Mouse (Mus musculus) neural tube, embryonic 13.5 days (tissue): ENCODE measurements around the gene Ddah2. TPM values are rescaled to one million over a fixed set of nuclear protein-coding genes. Genes with fewer than 3 reads are reported as not detected.

Source experiments
- ATAC-seq: fragments of 200-750 bp; cut with Nextera tagmentation; 2 replicates; pipeline ENCODE4 v1.8.0; 2017; ENCODE audit warnings: low read depth, mild to moderate bottlenecking, moderate TSS enrichment, moderate library complexity
- H3K27ac ChIP-seq: fragments of 300-500 bp; sonication (generic); replicated peaks from 2 replicates; pipeline ENCODE4 v1.5.1; 2015; ENCODE audit warnings: moderate library complexity, mild to moderate bottlenecking, inconsistent platforms
- H3K27me3 ChIP-seq: fragments of 300-500 bp; sonication (generic); 2 replicates; pipeline ENCODE4 v1.6.1; 2015; ENCODE audit warnings: mild to moderate bottlenecking, inconsistent platforms
- H3K36me3 ChIP-seq: fragments of 300-500 bp; sonication (generic); 2 replicates; pipeline ENCODE4 v1.6.1; 2015; ENCODE audit warnings: mild to moderate bottlenecking, inconsistent platforms
- H3K4me1 ChIP-seq: fragments of 300-500 bp; sonication (generic); replicated peaks from 2 replicates; pipeline ENCODE4 v1.6.1; 2015; ENCODE audit warnings: inconsistent platforms
- H3K4me2 ChIP-seq: fragments of 300-500 bp; sonication (generic); 2 replicates; pipeline ENCODE4 v1.6.1; 2015; ENCODE audit warnings: inconsistent platforms, mild to moderate bottlenecking, moderate library complexity
- H3K4me3 ChIP-seq: fragments of 300-500 bp; sonication (generic); 2 replicates; pipeline ENCODE4 v1.5.1; 2015; ENCODE audit warnings: mild to moderate bottlenecking, inconsistent platforms
- H3K9ac ChIP-seq: fragments of 300-500 bp; sonication (generic); 2 replicates; pipeline ENCODE4 v1.6.1; 2015; ENCODE audit warnings: moderate library complexity, mild to moderate bottlenecking, inconsistent platforms
- H3K9me3 ChIP-seq: fragments of 300-500 bp; sonication (generic); 2 replicates; pipeline ENCODE4 v1.6.1; 2016; ENCODE audit warnings: inconsistent platforms
- WGBS: fragments of 180-500 bp; shearing (Covaris S2); methylation state at CpG from one replicate; pipeline ENCODE4 v1.1.7; 2015; 5-methylcytosine and 5-hydroxymethylcytosine counted together
- polyA plus RNA-seq: library from polyadenylated mRNA; unstranded; fragments of >200 nt; fragmentation: Nextera tagmentation; extraction: Ambion mirVana; gene quantifications from 2 replicates; pipeline ENCODE4 v1.2.1, GENCODE M21; 2015

The Ddah2 gene
- polyA plus RNA-seq, 1 experiment from 2014 or later: 431 TPM

DNA sequence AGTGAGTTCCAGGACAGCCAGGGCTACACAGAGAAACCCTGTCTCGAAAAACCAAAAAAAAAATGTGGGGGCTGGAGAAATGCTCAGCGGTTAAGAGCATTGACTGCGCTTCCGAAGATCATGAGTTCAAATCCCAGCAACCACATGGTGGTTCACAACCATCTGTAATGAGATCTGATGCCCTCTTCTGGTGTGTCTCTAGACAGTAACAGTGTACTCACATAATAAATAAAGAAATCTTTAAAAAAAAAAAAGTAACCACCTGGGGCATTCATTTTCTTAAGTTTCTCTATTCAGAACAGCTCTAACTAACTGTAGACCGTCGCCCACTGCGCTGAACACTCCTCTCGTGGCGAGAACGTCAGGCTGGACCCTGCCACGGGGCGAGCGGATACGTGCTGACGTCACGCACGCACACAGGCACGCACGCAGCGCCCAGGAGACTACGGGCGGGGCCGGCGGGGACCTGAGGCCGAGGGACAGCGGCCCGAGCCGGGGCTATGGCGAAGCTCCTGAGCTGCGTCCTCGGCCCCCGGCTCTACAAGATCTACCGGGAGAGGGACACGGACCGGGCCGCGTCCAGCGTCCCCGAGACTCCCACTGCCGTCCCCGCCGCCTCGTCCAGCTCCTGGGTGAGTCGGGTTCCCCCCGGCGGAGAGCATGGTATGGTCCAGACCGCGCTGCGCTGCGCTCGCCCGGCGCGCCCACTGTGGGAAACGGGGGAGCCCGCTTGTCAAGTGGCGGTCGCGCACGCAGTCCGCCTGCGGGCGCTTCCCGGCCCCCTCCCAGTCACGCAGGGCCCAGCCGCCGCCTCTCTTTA lies 30.2 kb downstream of the Ddah2 start, which contains the start of gene Abhd16a:
TSS of gene Abhd16a (plus strand) at position 439 of the 820 bp plus-strand sequence.
- Histone ChIP-seq H3K27me3 (no peaks in the 10 kb centered on the region), H3K4me2 (peak within 1 kb of the TSS; percentile 72), H3K4me1 (peaks cover 18% of the 10 kb centered on the region), H3K36me3 (peaks cover 26% of the 10 kb centered on the region), H3K4me3 (peak within 1 kb of the TSS; percentile 59), H3K27ac (peak within 1 kb of the TSS; percentile 98), H3K9ac (peak within 1 kb of the TSS; percentile 89), H3K9me3 (no peaks in the 10 kb centered on the region)
- WGBS: 3% methylated on average over 67 of the region's 67 CpGs
- ATAC-seq: peak; percentile 98

DNA sequence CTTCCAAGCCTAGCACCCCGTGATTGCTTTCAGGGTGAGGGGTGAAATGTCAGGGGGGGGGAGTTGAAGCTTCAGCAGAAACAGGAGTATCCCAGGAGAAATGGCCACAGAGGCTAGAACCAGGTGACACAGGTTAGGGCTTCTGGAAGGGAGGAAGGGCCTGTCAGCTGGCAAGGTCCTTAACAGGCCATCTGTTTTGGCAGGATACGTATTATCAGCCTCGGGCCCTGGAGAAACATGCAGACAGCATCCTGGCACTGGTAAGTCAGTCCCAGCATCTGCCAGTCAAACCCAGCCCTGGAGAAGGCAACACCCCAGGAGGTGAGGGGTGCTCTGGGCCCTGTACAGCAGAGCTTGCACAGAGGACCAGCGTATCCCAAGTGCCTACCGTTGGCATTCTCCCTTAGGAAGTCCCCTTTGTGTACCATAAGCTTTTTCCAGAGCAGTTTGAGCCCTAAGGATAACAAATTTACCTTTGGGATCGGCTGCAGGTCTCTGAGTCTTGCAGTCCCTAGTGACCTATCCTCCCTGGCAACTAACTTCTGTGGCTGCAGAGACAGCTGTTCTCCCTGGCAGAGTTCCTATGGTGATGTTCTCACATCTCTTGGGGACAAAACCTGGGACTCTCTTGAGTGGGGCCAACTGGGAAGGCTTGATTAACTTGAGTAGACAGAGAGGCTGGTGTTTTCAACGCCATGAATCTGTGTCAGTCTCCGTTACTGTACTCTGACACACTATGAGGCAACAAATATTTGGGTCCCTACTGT lies 31.5 kb downstream of the Ddah2 start:
- Histone ChIP-seq H3K9ac (peak overlapping the region; percentile 89), H3K4me2 (peak overlapping the region; percentile 72), H3K27me3 (no peaks in the 10 kb centered on the region), H3K9me3 (no peaks in the 10 kb centered on the region), H3K4me1 (peaks cover 18% of the 10 kb centered on the region), H3K4me3 (peak overlapping the region; percentile 59), H3K36me3 (peaks cover 39% of the 10 kb centered on the region), H3K27ac (peak overlapping the region; percentile 98)
- WGBS: 56% methylated on average over 8 of the region's 8 CpGs
- no peak for ATAC-seq

DNA sequence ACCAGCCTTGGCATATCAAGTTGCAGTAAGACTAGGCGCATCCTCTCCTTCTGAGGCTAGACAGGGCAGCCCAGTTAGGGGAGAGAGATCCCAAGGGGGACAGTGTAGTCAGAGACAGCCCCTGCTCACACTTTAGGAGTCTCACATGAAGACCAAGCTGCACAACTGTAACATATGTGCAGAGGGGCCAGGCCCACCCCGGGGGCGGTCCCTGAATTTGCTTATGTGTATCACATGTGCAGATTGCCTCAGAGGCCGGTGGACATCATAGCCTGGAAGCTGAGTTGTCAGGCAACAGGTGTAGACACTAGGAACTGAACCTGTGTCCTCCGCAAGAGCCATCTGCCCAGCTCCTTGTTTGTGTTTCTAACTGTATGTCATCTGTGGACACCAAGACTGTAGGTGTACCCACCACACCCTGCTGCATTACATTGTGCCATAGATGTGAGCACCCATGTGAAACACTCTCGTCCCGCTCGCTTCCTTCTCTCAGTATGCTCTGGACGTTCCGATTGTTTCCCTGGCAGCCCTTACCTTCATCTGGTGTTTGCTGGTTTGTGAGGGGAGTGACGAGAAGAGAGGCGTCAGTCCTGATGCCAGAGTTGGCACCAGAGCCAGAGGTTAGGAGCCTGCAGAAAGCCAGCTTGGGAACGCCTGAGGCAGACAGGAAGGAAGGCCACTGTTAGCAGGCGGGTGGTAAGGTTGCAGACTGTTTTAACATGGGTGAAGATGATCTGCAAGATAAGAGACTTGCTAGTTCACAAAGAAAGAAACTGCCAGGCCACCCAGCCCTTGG lies 33.8 kb downstream of the Ddah2 start:
- Histone ChIP-seq H3K36me3 (peaks cover 60% of the 10 kb centered on the region), H3K27me3 (no peaks in the 10 kb centered on the region), H3K4me2 (no peak overlapping the region), H3K27ac (no peak overlapping the region), H3K9me3 (no peaks in the 10 kb centered on the region), H3K4me1 (peaks cover 18% of the 10 kb centered on the region), H3K9ac (no peak overlapping the region), H3K4me3 (no peak overlapping the region)
- 92% methylated on average over 14 of the region's 14 CpGs for WGBS
- ATAC-seq: no peak

DNA sequence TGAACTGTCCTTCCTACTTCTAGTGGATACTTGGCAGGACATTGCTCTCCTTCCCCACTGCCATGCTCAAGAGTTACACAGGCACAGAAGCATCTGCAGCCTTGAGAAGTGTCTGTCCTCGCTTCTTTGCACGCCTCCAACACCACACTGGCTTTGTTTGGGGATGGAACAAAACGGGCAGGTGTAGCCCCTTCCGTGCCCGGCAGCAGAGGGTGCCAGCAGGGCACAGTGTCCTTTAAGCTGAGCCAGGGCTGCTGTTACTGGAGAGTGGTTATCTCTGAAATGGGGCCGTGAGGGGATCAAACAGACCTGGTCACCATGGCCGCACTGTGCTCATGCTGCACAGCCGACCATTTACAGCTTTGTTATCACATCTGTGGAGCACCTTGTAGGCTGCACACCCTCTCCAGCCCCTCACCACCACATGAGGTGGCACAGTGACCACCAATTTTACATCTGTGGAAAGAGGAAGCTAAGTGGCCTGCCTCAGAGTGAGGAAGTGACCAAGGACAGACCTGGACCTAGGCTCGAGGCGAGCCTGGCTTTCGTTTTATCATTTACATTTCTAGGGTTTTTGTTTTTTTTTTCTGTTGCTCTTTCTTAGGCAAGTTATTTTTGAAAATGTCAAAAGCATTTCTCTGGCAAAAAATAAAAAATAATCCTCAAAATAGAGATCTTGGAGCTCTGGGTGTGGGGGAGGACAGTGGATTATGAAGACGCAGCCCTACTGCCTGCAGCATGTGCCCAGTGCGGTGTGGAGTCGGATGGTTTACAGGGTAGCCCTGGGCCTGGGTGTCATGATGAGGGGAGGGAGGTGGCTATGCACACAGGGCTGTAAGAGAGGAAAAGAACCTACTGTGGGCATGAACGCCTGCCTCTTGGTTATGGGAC lies 35.9 kb downstream of the Ddah2 start:
- Histone ChIP-seq H3K36me3 (peaks cover 82% of the 10 kb centered on the region), H3K9me3 (no peaks in the 10 kb centered on the region), H3K27me3 (no peaks in the 10 kb centered on the region), H3K4me3 (no peak overlapping the region), H3K9ac (no peak overlapping the region; the same call in 1 of the 2 replicates), H3K4me1 (peaks cover 17% of the 10 kb centered on the region), H3K27ac (no peak overlapping the region), H3K4me2 (no peak overlapping the region)
- 93% methylated on average over 15 of the region's 15 CpGs for WGBS
- no peak for ATAC-seq

DNA sequence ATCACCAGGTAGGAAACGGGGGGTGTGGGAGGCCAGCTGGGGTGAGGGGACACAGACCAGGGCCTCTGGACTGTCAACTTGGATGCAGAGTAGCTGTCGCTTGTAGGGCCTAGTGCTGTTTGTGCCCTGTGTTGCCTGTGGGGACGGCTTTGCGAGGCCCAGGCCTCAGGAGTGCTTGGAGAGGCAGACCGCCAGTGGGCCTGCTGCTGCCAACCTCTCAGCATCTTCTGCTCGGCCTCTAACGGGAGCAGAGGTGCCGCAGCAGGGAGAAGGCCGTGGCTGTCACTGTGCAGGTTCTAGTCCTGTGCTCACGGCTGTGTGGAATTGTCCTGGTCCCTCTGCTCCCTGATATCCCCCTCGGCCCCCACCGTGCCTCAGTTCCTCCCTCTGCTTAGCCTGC lies 37.8 kb downstream of the Ddah2 start:
- Histone ChIP-seq H3K4me1 (no peaks in the 10 kb centered on the region), H3K36me3 (peaks cover 96% of the 10 kb centered on the region), H3K4me2 (no peak overlapping the region), H3K9ac (no peak overlapping the region), H3K9me3 (no peaks in the 10 kb centered on the region), H3K27ac (no peak overlapping the region), H3K27me3 (no peaks in the 10 kb centered on the region), H3K4me3 (no peak overlapping the region)
- WGBS: 86% methylated on average over 12 of the region's 12 CpGs
- no peak for ATAC-seq

DNA sequence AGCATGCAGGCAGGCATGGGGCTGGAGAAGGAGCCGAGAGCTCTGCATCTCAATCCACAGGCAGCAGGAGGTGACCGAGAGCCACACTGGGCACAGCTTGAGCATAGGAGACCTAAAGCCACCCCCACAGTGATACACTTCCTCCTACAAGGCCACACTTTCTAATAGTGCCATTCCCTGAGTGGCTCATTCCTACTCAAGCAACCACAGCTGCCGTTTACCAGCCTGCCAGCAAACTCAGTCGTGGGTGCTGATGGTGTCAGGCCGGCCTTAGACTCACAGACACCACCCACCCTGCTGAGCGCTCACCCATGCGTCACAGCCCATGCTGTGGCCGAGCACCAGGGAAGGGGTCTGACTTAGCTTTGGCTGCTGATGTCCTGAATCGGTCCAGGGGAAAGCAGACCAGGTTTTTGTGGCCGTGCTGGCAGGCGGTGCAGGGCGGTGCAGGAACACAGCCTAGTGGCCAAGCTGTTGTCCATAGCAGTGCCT lies 38.4 kb downstream of the Ddah2 start:
- H3K27me3 ChIP-seq: no peaks in the 10 kb centered on the region
- H3K9me3 ChIP-seq: no peaks in the 10 kb centered on the region
- H3K9ac ChIP-seq: no peak overlapping the region
- H3K36me3 ChIP-seq: peaks cover 99% of the 10 kb centered on the region
- H3K4me2 ChIP-seq: no peak overlapping the region
- 87% methylated on average over 12 of the region's 12 CpGs for WGBS
- no peaks in the 10 kb centered on the region for H3K4me1 ChIP-seq
- H3K27ac ChIP-seq: no peak overlapping the region
- H3K4me3 ChIP-seq: no peak overlapping the region
- ATAC-seq: no peak

DNA sequence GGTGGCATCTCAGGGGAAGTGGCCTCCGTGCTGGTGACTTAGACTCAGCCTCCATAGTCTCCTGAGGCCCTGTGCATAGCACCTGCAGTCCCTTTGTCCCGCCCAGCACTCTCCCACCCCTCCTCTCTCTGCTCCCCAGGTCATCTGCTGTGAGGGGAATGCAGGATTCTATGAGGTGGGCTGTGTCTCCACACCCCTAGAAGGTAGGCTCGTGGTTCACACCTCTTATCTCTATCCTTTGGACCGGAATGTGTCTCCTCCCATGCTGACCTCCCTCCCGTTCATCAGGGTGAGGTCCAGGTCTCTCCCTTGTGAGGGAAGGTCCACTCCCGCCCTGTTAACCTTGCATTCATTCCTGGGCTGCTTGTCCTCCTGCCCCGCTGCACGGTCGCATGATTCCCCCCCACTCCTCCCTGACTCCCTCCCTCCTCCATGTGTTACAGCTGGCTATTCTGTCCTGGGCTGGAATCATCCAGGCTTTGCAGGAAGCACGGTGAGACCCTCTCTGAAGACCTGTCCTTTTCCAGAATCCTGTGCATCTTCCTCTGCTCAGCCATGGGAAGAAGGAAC lies 41.4 kb downstream of the Ddah2 start:
- H3K27me3 ChIP-seq: no peaks in the 10 kb centered on the region
- H3K4me3 ChIP-seq: no peak overlapping the region
- ATAC-seq: no peak
- H3K9ac ChIP-seq: no peak overlapping the region
- no peak overlapping the region for H3K27ac ChIP-seq
- 79% methylated on average over 10 of the region's 10 CpGs for WGBS
- peaks cover 91% of the 10 kb centered on the region for H3K36me3 ChIP-seq
- no peaks in the 10 kb centered on the region for H3K9me3 ChIP-seq
- H3K4me2 ChIP-seq: no peak overlapping the region
- no peaks in the 10 kb centered on the region for H3K4me1 ChIP-seq

DNA sequence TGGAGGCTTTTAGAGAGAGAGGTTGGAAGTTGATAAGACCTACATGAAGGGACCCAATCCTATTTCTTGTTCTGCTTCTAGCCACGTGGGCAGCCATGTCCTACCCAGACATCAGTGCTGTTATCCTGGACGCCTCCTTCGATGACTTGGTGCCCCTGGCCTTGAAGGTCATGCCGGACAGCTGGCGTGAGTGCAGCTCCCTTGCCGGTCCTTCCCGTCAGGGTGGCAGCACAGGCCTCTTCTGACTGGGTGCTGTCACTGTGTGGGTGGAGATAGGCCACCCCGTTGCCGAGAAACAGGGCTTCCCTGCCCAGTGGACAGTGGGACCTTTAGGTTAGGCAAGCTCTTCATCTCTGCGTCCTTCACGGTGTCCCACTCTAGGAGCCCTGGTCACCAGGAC lies 42.3 kb downstream of the Ddah2 start:
- Histone ChIP-seq H3K27ac (no peak overlapping the region), H3K9ac (no peak overlapping the region), H3K4me3 (no peak overlapping the region), H3K36me3 (peaks cover 84% of the 10 kb centered on the region), H3K4me1 (peaks cover 7% of the 10 kb centered on the region; the same call in 1 of the 2 replicates), H3K27me3 (no peaks in the 10 kb centered on the region), H3K9me3 (no peaks in the 10 kb centered on the region), H3K4me2 (no peak overlapping the region)
- ATAC-seq: no peak
- 95% methylated on average over 11 of the region's 11 CpGs for WGBS

DNA sequence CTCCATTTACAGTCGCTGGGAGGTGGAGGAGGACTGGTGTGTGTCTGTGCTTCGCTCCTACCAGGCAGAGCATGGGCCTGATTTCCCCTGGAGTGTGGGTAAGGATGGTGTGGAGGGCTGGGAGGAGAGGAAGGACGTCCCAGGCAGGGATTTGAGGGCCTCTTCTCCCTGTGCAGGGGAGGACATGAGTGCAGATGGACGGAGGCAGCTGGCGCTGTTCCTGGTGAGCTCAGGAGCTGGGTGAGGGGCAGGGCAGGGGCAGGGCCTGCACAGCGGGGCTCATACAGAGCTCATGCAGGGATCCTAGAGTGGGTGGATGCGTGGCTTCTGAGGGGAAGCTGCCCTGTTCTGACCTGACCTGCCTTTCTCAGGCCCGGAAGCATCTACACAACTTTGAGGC lies 43.5 kb downstream of the Ddah2 start:
- Histone ChIP-seq H3K4me2 (no peak overlapping the region), H3K9ac (no peak overlapping the region), H3K4me1 (peaks cover 8% of the 10 kb centered on the region; the same call in 1 of the 2 replicates), H3K36me3 (peaks cover 72% of the 10 kb centered on the region), H3K9me3 (no peaks in the 10 kb centered on the region), H3K27me3 (no peaks in the 10 kb centered on the region), H3K4me3 (no peak overlapping the region), H3K27ac (no peak overlapping the region)
- no peak for ATAC-seq
- 79% methylated on average over 8 of the region's 8 CpGs for WGBS

DNA sequence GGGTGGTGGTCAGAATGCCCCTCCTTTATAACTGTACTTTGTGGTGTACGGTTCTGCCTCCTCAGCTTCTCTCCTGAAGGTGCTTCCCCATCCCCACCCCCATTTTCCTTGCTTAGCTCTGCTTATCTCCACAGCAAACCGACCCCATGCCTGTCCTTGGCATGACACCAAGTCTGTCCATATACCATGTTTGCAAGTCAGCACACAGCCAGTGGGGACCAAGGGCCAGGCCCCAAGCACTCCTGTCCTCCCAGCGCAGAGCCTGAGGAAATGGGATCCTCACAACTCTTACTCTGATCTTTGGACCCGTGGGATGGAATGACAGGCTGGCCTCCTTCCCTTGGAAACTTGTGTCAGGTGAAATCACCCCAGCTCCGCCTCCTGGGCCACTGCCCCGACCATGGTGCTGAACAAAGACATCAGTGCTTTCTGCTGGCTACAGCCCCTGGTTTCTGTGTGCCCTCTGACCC lies 44.4 kb downstream of the Ddah2 start:
- H3K4me3 ChIP-seq: no peak overlapping the region
- H3K9ac ChIP-seq: no peak overlapping the region
- no peaks in the 10 kb centered on the region for H3K27me3 ChIP-seq
- H3K36me3 ChIP-seq: peaks cover 63% of the 10 kb centered on the region
- no peaks in the 10 kb centered on the region for H3K9me3 ChIP-seq
- WGBS: 76% methylated on average over 6 of the region's 6 CpGs
- no peak overlapping the region for H3K4me2 ChIP-seq
- H3K27ac ChIP-seq: no peak overlapping the region
- peaks cover 8% of the 10 kb centered on the region; the same call in 1 of the 2 replicates for H3K4me1 ChIP-seq
- no peak for ATAC-seq

DNA sequence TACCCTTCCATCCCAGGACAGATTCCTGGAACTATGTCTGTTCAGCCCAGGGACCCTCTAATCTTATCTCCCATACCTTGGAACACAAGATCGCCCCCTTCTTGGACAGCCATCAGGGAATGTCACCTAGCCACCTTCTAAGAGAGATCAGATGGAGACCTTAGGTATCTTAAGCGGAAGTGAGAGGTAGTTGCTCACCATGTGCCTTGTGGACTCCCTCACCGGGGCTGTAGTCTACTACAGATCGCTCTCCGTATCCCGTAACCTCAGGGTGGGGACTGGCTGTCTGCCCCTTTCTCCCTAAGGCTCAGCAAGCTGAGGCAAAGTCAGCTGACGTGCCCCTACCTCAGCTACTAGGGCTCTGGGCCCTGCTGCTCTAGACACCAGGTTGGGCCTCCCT lies 45.2 kb downstream of the Ddah2 start:
- H3K4me1 ChIP-seq: peaks cover 8% of the 10 kb centered on the region; the same call in 1 of the 2 replicates
- H3K27ac ChIP-seq: no peak overlapping the region
- H3K9ac ChIP-seq: no peak overlapping the region
- peaks cover 54% of the 10 kb centered on the region for H3K36me3 ChIP-seq
- ATAC-seq: no peak
- 90% methylated on average over 7 of the region's 7 CpGs for WGBS
- H3K4me2 ChIP-seq: no peak overlapping the region
- no peaks in the 10 kb centered on the region for H3K9me3 ChIP-seq
- no peak overlapping the region for H3K4me3 ChIP-seq
- H3K27me3 ChIP-seq: no peaks in the 10 kb centered on the region
